Mouse (Mus musculus): ENCODE measurements around the gene Eef1g.

Gene Eef1g

GRCm38 (mm10) chr19:9025562-9026257, 58.9 kb downstream of the Eef1g start:
- no peak for DNase-seq (ENCODE audit: low read depth, low spot score)

- DNase-seq (ENCODE audit: low read depth, low spot score): no peak
Measured at GRCm38 (mm10) chr19:9026634-9027033, 59.8 kb downstream of the Eef1g start.

- no peak for DNase-seq (ENCODE audit: low read depth, low spot score)
Measured at GRCm38 (mm10) chr19:9027795-9028194, 61.0 kb downstream of the Eef1g start.
